Mouse (Mus musculus): Measurements from ENCODE around the gene Mag. TPM values are rescaled to one million over a fixed set of nuclear protein-coding genes. Genes with fewer than 3 reads are reported as not detected.
"Not testable (repeated sequence)": the region's sequence is repeated elsewhere in the genome, so short reads cannot be mapped to it uniquely, and the experiment has no call there.

Gene Mag
- 100 to 1,000 TPM; 137 to 247 TPM for total RNA-seq (2021)

DNA sequence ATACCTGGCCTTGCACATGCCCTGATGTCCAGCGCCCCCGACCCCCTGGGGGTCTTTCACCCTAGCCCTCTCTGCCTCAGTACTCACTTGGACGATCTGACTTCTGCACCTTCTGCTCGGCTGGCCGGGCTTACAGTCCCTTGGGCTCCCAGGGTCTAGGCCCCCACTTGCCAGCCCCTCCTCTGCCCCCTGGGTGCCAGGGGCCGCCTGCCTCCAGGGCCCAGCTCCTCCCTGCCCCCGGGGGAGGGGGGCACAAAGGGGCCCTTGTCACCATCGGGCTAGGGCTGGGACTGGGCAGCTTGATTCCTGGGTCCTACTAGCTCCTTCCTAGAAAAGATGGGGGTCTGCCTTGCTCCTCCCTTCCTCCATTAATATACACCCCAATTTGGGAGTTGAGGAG, at the start of gene Mag:
Mag (minus strand) TSS at position 142 of the 400 bp plus-strand sequence.
- intact Hi-C loops (cut with DNase I) = no loop called here
- DNase-seq (ENCODE audit: low spot score in 2 of 2) = no peak

DNA sequence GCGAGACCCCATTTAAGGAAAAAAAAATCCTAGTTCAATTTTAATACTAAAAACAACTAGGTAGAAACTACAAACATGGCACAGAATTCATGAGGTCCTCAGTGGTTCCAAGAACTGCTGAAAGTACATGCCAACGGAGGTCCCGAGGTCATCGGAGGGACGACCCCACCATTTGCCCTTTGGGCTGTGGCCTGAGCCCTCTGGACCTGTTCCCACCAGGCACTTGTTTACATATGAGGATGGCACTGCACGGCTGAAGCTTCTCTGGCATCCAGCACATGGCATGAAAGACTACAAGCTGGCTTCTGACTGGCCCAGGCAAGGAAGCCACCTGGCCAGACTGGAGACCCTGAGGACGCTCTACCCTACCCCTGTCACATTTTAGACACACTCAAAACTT, 49.7 kb upstream of the Mag start:
- intact Hi-C loops (cut with DNase I) = no loop called here
- DNase-seq (ENCODE audit: low spot score in 2 of 2) = no peak

DNA sequence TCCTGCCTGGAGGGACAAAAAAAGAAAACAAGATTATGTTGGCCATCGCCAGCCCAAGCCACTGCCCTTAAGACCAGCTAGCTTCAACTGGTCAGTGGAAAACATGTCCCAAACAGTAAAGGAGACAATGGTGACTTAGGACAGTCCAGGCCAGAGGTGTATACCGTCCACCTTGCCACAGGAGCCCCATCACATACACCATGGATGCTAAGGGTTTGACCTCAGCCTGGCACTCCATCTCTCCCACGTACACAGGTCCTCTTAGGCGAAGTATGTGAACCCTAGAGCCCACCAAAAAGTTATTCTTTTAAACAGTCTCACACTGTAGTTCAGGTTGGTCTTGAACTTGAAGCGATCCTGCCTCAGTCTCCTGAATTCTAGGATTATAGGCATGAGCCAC, 48.2 kb upstream of the Mag start:
- intact Hi-C loops (cut with DNase I) = no loop called here
- no peak for DNase-seq (ENCODE audit: low spot score in 2 of 2)

DNA sequence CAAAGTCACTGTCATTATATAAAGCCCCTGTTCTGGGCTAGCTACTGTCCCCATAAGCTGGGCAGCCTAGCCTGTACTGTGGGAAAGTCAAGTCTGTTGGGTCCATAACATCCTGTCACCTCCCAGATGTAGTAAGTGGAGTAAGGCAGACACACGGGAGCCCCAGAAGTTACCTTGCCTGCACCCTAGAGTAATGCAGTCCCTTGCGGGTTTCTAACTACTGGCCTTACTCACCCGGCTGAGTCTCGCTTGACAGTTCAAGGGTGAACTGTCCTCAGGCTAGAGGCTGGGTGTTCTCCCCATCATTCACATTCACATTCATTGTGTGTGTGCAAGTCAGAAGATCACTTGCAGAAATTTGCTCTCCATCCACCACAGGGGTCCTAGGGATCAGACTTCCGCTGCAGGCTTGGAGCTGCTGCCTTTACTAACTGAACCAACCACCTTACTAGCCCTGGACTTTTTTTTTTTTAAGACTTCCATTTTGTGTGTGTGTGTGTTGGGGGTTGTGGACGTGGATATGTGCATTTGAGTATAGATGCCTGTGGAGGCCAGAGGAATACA, 45.2 kb upstream of the Mag start:
- intact Hi-C loops (cut with DNase I) = loop anchor here (5.0 kb wide), 2 partner anchors 92 to 137 kb away; partner anchors contain the start of gene Fxyd7
- DNase-seq (ENCODE audit: low spot score in 2 of 2) = no peak

DNA sequence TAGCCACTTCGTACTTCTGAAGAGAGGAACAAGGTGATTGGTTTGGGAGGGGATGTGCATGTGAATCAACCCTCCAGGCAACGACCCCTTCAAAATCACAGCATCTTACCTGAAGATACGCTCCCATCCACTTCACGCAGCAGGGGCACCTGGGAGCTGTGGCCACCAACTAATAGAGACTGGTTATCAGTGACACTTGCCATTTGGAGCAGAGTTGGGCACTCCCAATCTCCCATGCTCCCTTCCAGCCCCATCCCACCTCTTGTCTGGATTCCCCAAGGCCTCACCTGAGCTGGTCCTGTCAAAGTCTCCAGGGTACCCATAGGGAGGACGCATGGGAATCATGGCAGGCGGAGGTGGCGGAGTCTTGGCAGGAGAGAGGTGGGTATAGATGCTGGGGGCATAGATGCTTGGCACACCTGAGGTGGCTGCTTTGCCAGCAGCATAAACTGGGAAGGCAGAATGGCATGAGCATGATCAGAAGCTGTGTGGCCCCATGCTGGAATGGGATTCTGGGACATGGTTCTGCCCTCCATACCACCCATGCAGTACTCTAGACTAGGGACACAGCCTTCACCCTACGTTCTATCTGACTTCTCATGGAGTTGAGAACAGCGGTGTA, 44.3 kb upstream of the Mag start:
- intact Hi-C loops (cut with DNase I) = loop anchor here (5.0 kb wide), 2 partner anchors 93 to 138 kb away; partner anchors contain the start of gene Fxyd7
- DNase-seq (ENCODE audit: low spot score in 2 of 2) = no peak

DNA sequence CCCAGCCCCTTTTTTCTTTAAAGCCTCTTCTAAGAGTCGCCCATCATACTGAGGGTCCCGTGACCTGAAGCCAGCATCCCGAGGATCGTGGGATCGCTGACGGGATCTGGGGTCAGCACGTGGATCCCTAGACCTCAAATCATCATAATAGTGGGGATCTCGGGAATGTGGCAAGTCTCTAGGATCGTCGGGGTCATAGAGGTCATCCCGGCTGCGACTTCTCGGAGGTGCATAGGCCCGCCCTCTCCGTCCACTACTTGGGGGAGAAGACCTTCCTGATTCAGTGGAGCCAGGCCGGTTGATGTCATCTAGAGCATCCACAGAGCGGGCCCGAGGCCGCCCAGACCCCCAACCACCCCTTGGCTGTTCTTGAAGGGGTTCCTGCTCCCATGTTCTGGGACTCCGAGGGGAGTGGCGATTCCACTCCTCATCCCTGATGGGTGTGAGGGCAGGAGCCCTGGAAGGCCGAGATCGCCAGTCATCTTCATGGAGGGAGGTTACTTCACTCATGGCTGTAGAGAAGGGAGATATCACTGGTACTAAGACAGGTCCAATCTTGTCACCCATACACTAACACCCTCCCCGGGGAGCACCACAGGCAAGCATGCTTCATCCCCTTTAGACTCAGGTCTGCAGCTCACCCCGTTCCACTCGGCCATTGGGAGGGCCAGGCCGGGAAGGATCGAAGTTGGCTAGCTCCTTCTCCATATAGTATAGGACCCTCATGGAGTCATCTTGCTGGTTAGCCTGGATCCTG, 43.6 kb upstream of the Mag start:
- no peak for DNase-seq (ENCODE audit: low spot score in 2 of 2)
- intact Hi-C loops (cut with DNase I) = loop anchor here (5.0 kb wide), 2 partner anchors 94 to 139 kb away; partner anchors contain the start of gene Fxyd7

DNA sequence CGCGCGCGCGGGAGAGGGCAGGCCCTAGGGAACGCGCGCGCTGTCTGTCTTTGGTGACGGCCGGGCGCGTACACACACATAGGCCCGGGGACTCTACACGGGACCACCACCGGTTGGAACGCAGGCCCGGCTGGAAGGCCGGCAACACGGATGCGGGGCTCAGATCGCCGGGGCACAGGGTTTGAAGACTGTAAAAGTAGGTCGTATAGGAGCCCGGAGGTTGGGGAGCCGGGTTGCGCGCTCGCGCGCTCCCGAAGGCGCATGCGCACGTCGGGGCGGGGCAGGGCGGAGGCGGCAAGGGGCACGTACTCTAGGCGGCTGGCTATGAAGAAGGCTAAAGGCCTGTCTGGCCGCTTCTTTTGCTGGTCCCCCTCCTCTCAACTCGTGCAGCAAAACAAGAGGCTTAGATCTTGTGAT, 42.7 kb upstream of the Mag start:
- intact Hi-C loops (cut with DNase I) = loop anchor here (5.0 kb wide), 2 partner anchors 95 to 140 kb away; partner anchors contain the start of gene Fxyd7
- peak; percentile 94 to 95 for DNase-seq (ENCODE audit: low spot score in 2 of 2)

DNA sequence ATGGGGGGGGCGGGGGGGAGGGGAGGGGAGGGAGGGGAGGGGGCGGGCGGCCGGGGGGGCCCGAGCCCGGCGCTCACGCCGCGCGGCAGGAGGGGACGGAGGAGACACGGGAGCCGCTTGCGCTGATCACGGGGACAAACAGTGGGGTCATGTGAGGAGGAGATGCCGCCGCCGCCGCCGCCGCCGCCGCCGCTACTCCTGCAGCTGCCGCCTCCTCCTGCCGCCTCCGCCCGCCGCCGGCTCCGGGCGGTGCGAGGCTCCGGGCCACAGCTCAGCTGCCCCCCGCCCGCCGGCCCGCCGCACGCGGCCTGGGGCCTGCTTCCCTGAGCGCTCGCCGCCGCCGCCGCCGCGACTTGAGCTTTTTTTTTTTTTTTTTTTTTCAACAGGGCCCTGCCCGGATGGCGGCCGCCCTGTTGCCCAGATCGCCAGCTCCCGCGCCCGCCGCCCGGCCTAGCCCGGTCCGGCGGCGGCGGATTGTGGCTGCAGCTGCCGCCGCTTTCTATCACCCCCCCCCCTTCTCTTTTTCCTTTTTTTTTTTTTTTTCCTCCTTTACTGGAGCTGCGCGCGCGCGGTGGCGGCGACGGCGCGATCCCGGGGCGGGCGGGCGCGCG, 42.2 kb upstream of the Mag start, which contains the start of gene Usf2:
Usf2 (minus strand) TSS at position 48 of the 611 bp plus-strand sequence.
- intact Hi-C loops (cut with DNase I) = loop anchor here (5.0 kb wide), 2 partner anchors 95 to 140 kb away; partner anchors contain the start of gene Fxyd7
- peak; percentile 81 to 84 for DNase-seq (ENCODE audit: low spot score in 2 of 2)

DNA sequence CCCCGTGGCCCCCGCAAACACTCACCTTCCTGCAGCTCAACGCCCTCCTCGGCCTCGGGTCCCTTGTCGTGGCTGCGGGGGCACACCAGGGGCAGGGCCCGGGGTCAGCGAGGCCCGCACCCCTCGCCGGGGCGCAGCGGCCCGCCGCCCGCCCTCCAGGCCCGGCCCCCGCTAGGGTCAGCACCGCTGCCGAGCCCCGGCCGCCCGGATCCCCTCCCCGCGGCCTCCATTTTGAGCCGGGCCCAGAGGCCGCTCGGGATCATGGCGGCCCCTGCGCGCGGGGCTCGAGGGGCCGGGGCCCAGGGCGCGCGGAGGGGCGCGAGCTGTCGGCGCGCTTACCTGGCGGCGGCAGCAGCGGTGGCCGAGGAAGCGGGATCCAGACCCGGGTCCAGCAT, 41.7 kb upstream of the Mag start:
- no peak for DNase-seq (ENCODE audit: low spot score in 2 of 2)
- intact Hi-C loops (cut with DNase I) = loop anchor here (5.0 kb wide), 2 partner anchors 96 to 141 kb away; partner anchors contain the start of gene Fxyd7

DNA sequence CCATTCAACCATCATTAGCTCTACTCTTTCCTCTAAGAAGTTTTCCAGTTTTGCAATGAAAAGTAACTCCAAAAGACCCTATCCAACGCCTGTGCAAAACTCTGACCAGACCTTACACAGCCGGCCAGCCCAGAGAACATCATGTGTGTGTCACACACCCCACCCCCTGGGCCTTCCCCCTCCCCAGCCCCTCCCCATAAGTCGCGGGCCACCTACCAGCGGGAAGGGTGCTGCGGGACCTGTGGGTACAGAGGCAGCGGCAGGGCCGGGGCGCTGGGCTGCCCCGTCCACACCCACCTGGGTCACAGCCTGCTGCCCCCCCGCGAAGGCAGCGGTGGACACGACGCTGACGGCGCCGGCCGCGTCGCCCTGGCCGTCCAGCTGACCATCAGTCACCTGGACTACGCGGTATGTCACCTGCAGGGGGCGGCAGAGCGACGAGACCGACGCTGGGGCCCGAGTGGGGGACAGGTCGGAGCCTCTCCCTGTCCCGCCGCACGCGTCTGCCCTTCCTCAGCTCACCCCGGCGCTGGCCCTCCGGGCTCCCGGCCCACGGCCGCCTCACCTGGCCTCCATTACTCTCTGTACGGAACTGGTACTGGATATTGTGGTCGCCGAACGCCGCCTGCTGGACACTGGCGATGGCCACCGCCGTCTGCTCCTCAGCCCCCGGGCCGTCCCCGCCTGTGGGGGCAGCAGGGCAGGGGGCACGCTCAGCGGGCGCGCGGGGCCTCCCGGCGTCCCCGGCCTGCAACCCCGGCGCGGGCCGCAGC, 41.1 kb upstream of the Mag start:
- peak; percentile 85 to 86 for DNase-seq (ENCODE audit: low spot score in 2 of 2)

DNA sequence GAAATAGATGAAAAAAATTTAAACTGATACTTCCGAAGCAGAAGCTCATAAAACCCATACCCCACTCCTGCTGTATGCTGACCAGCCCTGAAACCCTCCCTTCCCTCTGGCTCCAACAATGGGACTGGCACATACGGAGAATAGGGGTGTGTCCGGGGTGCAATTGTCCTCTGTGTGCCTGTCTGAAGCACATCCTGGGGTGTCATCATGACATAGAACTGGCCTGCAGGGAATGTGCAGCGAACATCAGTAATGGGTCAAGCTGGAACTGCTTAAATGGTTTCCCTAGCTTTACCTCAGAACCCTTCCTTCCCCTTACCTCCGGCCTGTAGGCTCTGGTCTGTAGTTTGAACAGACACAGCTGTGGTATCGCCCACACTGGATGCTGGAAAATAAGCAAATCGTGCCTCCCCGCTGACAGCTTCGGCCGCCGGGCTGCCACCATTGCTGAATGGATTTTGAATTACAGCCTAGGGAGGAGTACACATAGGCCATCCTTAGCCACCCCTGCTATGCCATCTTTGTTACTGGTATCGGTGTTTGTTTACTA, 40.4 kb upstream of the Mag start:
- no peak for DNase-seq (ENCODE audit: low spot score in 2 of 2)
- intact Hi-C loops (cut with DNase I) = loop anchor here (5.0 kb wide), 2 partner anchors 97 to 142 kb away; partner anchors contain the start of gene Fxyd7

More for the DNA sequence above, 41.1 kb upstream of the Mag start:
- intact Hi-C loops (cut with DNase I) = loop anchor here (5.0 kb wide), 2 partner anchors 97 to 142 kb away; partner anchors contain the start of gene Fxyd7

DNA sequence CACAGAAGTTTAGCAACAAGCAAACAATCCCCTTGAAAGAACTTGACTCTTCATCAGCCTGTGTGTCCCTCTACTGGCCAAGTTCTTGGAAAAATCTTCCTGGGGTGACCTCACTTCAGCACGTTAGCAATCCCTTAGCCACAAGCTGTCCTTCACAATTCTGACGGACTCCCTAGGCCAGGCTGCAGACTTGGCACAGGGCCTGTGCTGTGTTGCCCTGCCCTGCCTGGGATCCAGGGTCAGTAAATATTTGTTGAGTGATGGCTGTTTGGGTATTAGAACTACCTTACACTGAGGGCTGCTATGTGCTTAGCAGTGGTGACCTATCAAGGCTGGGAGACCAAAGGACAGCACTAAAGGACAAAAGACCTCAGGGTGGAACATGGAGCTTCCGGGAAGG, 39.4 kb upstream of the Mag start:
- intact Hi-C loops (cut with DNase I) = no loop called here
- DNase-seq (ENCODE audit: low spot score in 2 of 2) = no peak

DNA sequence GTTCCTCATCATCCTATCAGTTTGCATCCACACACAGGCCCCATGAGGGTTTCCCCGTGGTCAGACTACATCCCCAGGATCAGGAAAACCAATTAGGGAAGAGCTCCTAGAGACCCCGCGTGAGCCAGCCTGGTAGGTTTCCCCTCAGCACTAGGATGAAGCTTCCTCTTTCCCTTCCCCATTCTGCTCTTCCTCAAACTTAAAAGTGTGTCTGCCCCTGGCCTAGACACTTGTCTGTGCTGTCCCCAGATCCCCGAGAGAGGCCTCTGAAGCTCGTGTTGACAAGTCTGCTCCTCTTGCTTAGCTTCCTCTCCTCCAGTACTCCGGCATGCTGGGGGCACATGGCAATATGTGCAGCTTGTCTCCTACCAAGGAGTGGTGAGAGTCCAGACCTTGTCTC, 38.8 kb upstream of the Mag start:
- no peak for DNase-seq (ENCODE audit: low spot score in 2 of 2)
- intact Hi-C loops (cut with DNase I) = no loop called here

DNA sequence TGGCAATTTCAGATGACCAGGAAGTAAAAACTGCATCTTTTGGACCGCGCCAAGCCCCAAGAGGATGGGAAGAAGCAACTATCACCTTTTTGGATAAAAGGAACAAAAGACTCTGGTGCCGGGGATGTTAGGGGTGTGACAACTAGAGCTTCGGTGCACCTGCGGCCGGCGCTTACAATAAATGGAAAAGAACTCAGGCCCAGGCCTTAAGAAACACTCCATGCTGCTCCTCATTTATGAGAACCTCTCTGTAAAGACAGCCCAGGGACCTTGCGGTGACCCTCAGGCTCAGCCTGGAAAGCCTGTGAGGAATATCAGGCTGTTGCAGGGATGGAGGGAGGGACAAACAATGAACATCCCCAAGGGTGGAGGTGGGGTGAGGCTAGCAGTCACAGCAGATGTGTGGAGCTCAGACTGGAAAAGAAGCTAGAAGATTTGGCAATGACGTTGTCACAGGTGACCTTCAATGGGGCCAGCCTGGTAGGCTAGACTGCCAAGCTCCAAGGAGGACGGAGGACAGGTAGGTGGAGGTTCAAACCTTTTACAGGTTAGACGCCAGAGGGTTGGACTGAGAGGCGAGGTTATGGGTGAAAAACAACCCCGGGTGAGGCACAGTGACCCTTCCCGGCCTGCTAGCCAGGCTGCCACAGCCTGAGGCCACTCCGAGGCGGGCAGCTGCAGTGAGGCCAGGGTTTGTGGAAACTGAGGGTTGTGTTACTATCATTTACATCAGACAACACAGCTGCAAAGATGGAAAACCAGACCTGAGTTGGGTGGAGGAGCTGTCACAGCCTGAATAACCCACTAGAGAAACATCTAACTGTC, 38.0 kb upstream of the Mag start:
- DNase-seq (ENCODE audit: low spot score in 2 of 2) = no peak
- intact Hi-C loops (cut with DNase I) = no loop called here

DNA sequence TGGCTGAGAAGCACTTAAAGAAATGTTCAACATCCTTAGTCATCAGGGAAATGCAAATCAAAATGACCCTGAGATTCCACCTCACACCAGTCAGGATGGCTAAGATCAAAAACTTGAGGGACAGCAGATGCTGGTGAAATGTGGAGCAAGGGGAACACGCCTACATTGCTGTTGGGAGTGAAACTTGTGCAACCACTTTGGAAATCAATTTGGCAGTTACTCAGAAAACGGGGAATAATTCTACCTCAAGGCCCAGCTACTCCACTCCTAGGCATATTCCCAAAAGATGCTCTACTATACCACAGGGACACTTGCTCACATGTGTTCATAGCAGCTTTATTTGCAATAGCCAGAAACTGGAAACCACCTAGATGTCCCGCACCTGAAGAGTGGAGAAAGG, 35.2 kb upstream of the Mag start:
- intact Hi-C loops (cut with DNase I) = not testable (repeated sequence)

DNA sequence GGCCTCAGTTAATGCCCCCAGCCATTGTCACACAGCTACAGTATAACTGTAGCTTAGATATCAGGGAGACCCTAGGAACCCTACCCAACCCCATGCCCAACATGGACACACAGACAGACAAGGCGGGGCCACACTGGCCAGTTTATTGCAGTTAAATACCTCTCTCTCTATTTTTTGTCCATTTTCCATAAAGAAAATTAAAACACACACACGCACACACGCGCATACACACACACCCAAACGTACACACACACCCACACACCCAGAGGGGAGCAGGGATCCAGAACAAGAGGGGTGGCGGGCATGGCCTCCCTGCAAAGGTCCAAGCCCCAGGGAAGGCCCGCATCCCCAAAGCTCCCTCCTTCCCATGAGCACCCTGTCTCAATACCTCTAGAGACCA, 31.2 kb upstream of the Mag start:
- no peak for DNase-seq (ENCODE audit: low spot score in 2 of 2)
- intact Hi-C loops (cut with DNase I) = no loop called here

More for the DNA sequence above, 35.2 kb upstream of the Mag start:
- not testable (repeated sequence) for DNase-seq (ENCODE audit: low spot score in 2 of 2)

DNA sequence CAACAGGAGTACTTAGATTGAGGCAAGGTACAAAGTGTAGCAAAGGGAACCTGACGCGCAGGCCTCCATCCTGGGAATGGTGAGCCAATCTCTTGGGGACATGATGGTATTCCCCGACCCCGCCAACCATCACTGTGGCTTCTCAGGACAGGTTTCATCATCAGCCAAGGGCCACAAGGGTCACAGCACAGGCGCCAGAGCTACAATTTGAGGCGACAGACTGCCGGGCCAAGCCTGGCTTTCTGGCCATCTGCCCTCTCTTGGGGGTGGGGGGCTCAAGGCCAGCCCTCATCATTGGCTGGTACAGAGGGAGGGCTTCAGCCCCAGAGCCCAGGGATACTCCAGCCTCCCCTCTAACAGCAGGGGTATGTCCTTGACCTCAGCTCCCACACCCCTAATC, 30.8 kb upstream of the Mag start:
- DNase-seq (ENCODE audit: low spot score in 2 of 2); intact Hi-C loops (cut with DNase I): not testable (repeated sequence)

DNA sequence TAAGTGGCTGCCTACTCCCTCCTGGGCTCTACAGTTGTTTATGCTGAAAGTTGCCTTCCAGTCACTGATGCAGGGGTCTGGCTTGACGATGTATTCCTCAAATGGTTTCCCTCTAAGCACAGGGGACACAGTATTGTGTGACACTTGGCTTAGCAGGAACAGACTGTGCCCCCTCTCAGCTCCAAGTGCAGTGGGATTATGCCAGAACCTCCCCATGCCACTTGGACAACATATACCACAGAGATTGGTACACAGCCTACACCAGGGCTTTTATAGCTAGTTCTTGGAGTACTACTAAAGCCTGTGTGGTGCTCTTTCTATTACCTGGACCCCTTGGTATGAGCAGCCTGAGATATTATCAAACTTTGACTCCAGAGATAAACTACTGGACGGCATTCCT, 30.0 kb upstream of the Mag start:
- intact Hi-C loops (cut with DNase I); DNase-seq (ENCODE audit: low spot score in 2 of 2): not testable (repeated sequence)

Measured in left cerebral cortex, postnatal 36 days (tissue).